Mouse (Mus musculus) forebrain, postnatal 0 days (tissue): ENCODE data around the gene Tcte1. TPM values are rescaled to one million over a fixed set of nuclear protein-coding genes. Genes with fewer than 3 reads are reported as not detected.

ENCODE experiments used
- ATAC-seq: fragments of 200-750 bp; cut with Nextera tagmentation; 2 replicates; pipeline ENCODE4 v1.8.0; 2017; ENCODE audit warnings: mild to moderate bottlenecking, moderate library complexity
- DNase-seq: peaks from one replicate; pipeline ENCODE4 v3.0.0-alpha.2; 2015
- H3K27ac ChIP-seq: fragments of 300-500 bp; sonication (generic); 2 replicates; pipeline ENCODE4 v1.5.1; 2014; ENCODE audit warnings: low read depth, mild to moderate bottlenecking, antibody characterized with exemption, low read length, moderate library complexity, mixed read lengths
- H3K27me3 ChIP-seq: fragments of 300-500 bp; sonication (generic); 2 replicates; pipeline ENCODE4 v1.6.1; 2014; ENCODE audit warnings: mild to moderate bottlenecking, low read length, mixed read lengths; ENCODE audit not compliant: insufficient read depth
- H3K36me3 ChIP-seq: fragments of 300-500 bp; sonication (generic); 2 replicates; pipeline ENCODE4 v1.6.1; 2014; ENCODE audit warnings: mild to moderate bottlenecking, moderate library complexity; ENCODE audit not compliant: insufficient read depth
- H3K4me1 ChIP-seq: fragments of 300-500 bp; sonication (generic); 2 replicates; pipeline ENCODE4 v1.6.1; 2014; ENCODE audit warnings: antibody characterized with exemption; ENCODE audit not compliant: insufficient read depth
- H3K4me2 ChIP-seq: fragments of 300-500 bp; sonication (generic); 2 replicates; pipeline ENCODE4 v1.6.1; 2014; ENCODE audit warnings: low read depth, mild to moderate bottlenecking, moderate library complexity
- H3K4me3 ChIP-seq: fragments of 300-500 bp; sonication (generic); 2 replicates; pipeline ENCODE4 v1.5.1; 2014; ENCODE audit warnings: low read depth, low read length, mixed read lengths
- H3K9ac ChIP-seq: fragments of 300-500 bp; sonication (generic); 2 replicates; pipeline ENCODE4 v1.6.1; 2014; ENCODE audit warnings: mild to moderate bottlenecking
- H3K9me3 ChIP-seq: fragments of 300-500 bp; sonication (generic); 2 replicates; pipeline ENCODE4 v1.6.1; 2016; ENCODE audit warnings: low read length
- CTCF ChIP-seq: sonication (generic); IDR thresholded peaks from 2 replicates; pipeline ENCODE4 v1.5.1; 2016; ENCODE audit warnings: antibody characterized with exemption, control low read depth, low read depth
- WGBS: fragments of 180-500 bp; shearing (Covaris S2); extraction: QIAGEN DNeasy Blood & Tissue Kit; methylation state at CpG from one replicate; pipeline ENCODE4 v1.1.7; 2014; 5-methylcytosine and 5-hydroxymethylcytosine counted together
- polyA plus RNA-seq: library from polyadenylated mRNA; unstranded; fragments of >200 nt; fragmentation: Nextera tagmentation; extraction: Ambion mirVana; gene quantifications from 2 replicates; pipeline ENCODE4 v1.2.1, GENCODE M21; 2015
- total RNA-seq: library from RNA; depleted of rRNA; stranded (reverse); fragments of >200 nt; gene quantifications from 2 replicates; pipeline ENCODE4 v1.2.3, GENCODE M21; 2014

Gene Tcte1
- total and polyA plus RNA-seq, 2 experiments from 2014 or later: 1.4 to 5.7 TPM

- Histone ChIP-seq H3K27me3 (no peaks in the 10 kb centered on the region), H3K4me1 (no peaks in the 10 kb centered on the region), H3K4me2 (no peak overlapping the region), H3K27ac (no peak overlapping the region), H3K36me3 (no peaks in the 10 kb centered on the region), H3K9me3 (no peaks in the 10 kb centered on the region), H3K9ac (no peak overlapping the region), H3K4me3 (no peak overlapping the region)
- ATAC-seq (no peak), DNase-seq (no peak)
- TF ChIP-seq CTCF: peak; percentile 37
- WGBS: 47% methylated on average over 2 of the region's 2 CpGs
Measured at GRCm38 (mm10) chr17:45499516-45499915, 23.7 kb upstream of the Tcte1 start.

- no peaks in the 10 kb centered on the region for H3K9me3 ChIP-seq
- no peak overlapping the region for H3K4me2 ChIP-seq
- no peak overlapping the region for H3K9ac ChIP-seq
- no peak overlapping the region for H3K27ac ChIP-seq
- TF ChIP-seq CTCF: no peak
- H3K36me3 ChIP-seq: no peaks in the 10 kb centered on the region
- DNase-seq: no peak
- no peak for ATAC-seq
- whole genome bisulfite sequencing: 39% methylated on average over 4 of the region's 4 CpGs
- no peaks in the 10 kb centered on the region for H3K27me3 ChIP-seq
- H3K4me3 ChIP-seq: no peak overlapping the region
- no peaks in the 10 kb centered on the region for H3K4me1 ChIP-seq
Measured at GRCm38 (mm10) chr17:45500981-45501380, 22.3 kb upstream of the Tcte1 start.

- no peaks in the 10 kb centered on the region for H3K36me3 ChIP-seq
- H3K9me3 ChIP-seq: no peaks in the 10 kb centered on the region
- H3K9ac ChIP-seq: no peak overlapping the region
- WGBS: 57% methylated on average over 4 of the region's 4 CpGs
- H3K4me3 ChIP-seq: no peak overlapping the region
- H3K4me2 ChIP-seq: no peak overlapping the region
- no peak for DNase-seq
- no peaks in the 10 kb centered on the region for H3K27me3 ChIP-seq
- H3K4me1 ChIP-seq: no peaks in the 10 kb centered on the region
- H3K27ac ChIP-seq: no peak overlapping the region
- TF ChIP-seq CTCF: no peak
- ATAC-seq: no peak
Measured at GRCm38 (mm10) chr17:45502324-45502723, 20.9 kb upstream of the Tcte1 start.

- DNase-seq: no peak
- H3K36me3 ChIP-seq: no peaks in the 10 kb centered on the region
- ATAC-seq: no peak
- no peaks in the 10 kb centered on the region for H3K4me1 ChIP-seq
- no peak overlapping the region for H3K27ac ChIP-seq
- WGBS: 56% methylated on average over 5 of the region's 5 CpGs
- no peak overlapping the region for H3K4me2 ChIP-seq
- no peaks in the 10 kb centered on the region for H3K27me3 ChIP-seq
- no peak overlapping the region for H3K9ac ChIP-seq
- H3K9me3 ChIP-seq: no peaks in the 10 kb centered on the region
- TF ChIP-seq CTCF: no peak
- H3K4me3 ChIP-seq: no peak overlapping the region
Measured at GRCm38 (mm10) chr17:45503301-45503973, 19.8 kb upstream of the Tcte1 start.

- Histone ChIP-seq H3K4me3 (no peak overlapping the region), H3K9ac (no peak overlapping the region), H3K4me2 (no peak overlapping the region), H3K27ac (no peak overlapping the region), H3K27me3 (no peaks in the 10 kb centered on the region), H3K9me3 (no peaks in the 10 kb centered on the region), H3K4me1 (no peaks in the 10 kb centered on the region), H3K36me3 (peaks cover 7% of the 10 kb centered on the region)
- DNase-seq (no peak), ATAC-seq (no peak)
- 77% methylated on average over 6 of the region's 6 CpGs for WGBS
- TF ChIP-seq CTCF: no peak
Measured at GRCm38 (mm10) chr17:45505941-45506465, 17.2 kb upstream of the Tcte1 start.

GRCm38 (mm10) chr17:45506700-45507189 is 16.5 kb upstream of the Tcte1 start, which contains the start of gene Aars2:
Gene Aars2, plus strand, starts transcription at chr17:45506841.
- Histone ChIP-seq H3K4me2 (peak within 1 kb of the TSS; percentile 42), H3K27ac (peak within 1 kb of the TSS; percentile 89), H3K9ac (peak within 1 kb of the TSS; percentile 77), H3K4me3 (peak within 1 kb of the TSS; percentile 61), H3K27me3 (no peaks in the 10 kb centered on the region), H3K9me3 (no peaks in the 10 kb centered on the region), H3K36me3 (peaks cover 7% of the 10 kb centered on the region), H3K4me1 (no peaks in the 10 kb centered on the region)
- under 1% methylated on average over 42 of the region's 42 CpGs for WGBS
- DNase-seq (peak; percentile 98), ATAC-seq (peak; percentile 97)
- peak; percentile 90 for TF ChIP-seq CTCF

- H3K4me2 ChIP-seq: no peak overlapping the region
- ATAC-seq (no peak), DNase-seq (no peak)
- no peaks in the 10 kb centered on the region for H3K9me3 ChIP-seq
- no peak overlapping the region for H3K27ac ChIP-seq
- no peaks in the 10 kb centered on the region for H3K4me1 ChIP-seq
- no peak overlapping the region for H3K4me3 ChIP-seq
- peaks cover 7% of the 10 kb centered on the region for H3K36me3 ChIP-seq
- no peaks in the 10 kb centered on the region for H3K27me3 ChIP-seq
- 95% methylated on average over 4 of the region's 4 CpGs for WGBS
- TF ChIP-seq CTCF: no peak
- no peak overlapping the region for H3K9ac ChIP-seq
Measured at GRCm38 (mm10) chr17:45510871-45511270, 12.4 kb upstream of the Tcte1 start.
